Mouse (Mus musculus) gastrocnemius, postnatal 4 days (tissue): ENCODE measurements around the gene Capn2. TPM values are rescaled to one million over a fixed set of nuclear protein-coding genes. Genes with fewer than 3 reads are reported as not detected.
A peak's percentile ranks its signal among the peaks of the same experiment; 100 is the strongest.

ENCODE experiments used
- DNase-seq, 2 experiments: peaks; one replicate each; pipeline ENCODE4 v3.0.0; 2021 to 2022; ENCODE audit warnings: low spot score in 2 of 2, mixed read lengths in 2 of 2
- total RNA-seq, 2 experiments: library from RNA; stranded (reverse); gene quantifications; 2 replicates each; pipeline ENCODE4 v1.2.3; 2021

Capn2 gene
- total RNA-seq, 2 experiments from 2014 or later: 103 to 106 TPM

DNA sequence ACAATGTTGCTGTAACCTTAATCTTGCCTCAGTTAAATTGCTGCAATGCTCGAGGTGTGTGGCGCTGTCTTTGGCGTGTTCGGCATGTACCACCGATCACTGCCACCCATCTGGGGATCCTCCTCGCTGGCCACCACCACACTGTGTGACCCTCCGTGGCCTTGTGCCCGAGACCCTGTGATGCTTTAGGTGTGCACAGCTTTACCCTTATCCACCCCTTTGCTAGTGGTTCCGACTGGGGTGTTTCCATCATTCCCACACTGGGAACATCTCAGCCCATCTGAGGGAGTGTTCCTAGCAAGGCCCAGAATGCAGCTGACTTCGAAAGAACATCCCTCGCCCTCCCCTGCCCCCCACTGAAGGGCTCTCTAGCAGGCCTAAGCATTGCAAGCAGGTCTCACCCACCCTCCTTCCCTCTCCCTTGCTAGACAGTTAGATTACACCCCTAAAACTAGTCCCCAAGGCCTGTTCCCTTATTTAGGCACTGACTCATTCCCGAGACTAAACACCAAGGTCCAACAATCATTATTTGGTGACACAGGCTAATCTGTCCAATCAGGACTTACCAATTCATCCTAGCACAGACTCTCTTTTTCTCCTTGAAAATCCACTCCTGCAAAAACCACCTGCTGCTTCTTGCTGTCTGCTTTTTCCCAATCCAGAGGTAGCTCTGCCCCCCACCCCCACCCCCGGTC lies 14.1 kb downstream of the Capn2 start:
- DNase-seq: no peak

DNA sequence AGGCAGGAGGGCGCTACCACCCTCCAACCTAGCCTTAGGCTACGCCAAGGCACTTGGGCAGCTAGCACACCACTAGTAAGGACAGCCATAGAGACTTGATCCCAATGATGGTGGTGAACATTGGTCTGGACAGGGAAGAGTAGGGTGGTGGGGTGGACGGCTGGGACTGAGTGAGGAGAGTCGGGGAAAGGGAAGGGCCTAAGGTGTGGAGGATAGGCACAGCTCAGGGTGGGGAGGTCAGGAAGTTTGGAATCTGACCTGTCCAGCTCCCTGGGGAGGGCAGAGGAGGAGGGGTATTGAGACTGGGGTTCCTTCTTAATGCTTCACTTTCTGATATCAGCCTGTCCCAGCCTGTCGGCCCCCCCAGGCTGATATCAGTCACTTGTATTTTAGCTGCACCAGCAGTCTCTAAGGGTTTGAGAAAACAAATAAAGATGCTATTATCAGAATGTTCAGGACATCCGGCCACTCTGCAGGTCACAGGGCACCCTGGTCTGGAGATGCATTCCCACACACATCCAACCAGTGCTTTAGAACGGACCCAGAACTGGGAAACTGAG lies 14.8 kb downstream of the Capn2 start:
- no peak for DNase-seq

DNA sequence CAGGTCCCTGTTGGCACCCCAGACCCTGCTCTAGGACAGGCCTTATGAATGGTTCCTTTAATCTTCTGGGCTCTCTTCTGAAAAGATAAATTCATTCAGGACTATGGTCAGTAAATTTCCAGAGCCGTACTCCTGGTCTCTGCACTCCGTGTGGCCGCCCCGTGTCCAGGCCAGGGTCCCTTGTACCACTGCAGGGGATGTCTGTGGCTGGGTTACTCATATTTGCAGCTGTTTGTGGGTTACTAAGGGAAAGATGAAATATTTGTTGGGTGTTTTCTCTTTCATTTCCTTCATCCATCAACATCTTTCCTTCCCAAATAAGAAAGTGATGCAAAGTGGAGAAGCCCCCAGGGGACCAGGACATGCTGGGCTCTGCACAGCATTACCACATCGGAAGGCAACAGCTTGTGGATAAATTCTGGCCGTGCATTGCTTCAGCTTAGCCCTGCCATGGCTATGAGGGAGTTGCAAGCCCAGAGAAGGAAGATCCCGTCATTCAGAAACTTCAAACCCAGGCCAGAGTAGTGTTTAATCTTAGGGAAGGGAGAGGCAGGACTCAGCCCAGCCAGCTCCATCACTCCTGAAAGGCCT lies 15.5 kb downstream of the Capn2 start:
- no peak for DNase-seq

DNA sequence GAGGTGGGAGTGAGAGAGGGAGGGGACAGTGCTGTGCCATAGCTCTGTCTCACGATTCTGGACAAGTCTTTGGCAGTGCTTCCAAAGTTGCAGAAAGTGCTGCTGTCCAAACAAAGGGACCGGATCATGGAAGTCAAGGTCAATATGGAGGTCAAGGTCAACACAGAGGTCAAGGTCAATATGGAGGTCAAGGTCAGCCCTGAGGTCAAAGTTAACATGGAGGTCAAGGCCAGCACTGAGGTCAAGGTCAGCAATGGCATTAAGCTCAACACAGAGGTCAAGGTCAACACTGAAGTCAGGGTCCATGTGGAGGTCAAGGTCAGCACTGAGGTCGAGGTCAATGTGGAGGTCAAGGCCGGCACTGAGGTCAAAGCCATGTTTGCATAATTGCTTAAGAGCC lies 16.6 kb downstream of the Capn2 start:
- no peak for DNase-seq

DNA sequence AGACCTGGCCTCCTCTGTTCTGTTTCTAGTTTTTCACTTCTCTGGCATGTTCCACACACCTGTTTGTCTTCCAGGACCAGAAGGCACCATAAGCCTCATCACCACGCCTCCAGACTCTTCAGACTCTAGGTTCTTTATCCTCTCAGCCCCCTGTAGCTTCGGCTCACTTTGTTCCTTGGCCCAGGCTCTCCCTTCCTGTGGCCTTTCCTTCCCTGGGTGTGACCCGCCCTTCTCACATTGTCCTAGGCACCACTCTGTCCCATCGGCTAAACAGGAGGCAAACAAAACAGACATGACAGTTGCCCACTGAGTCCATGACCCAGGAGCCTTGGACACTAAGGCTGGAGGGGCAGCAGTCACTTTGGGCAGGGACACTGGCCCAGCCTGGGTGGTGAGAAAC lies 17.2 kb downstream of the Capn2 start:
- DNase-seq: no peak

DNA sequence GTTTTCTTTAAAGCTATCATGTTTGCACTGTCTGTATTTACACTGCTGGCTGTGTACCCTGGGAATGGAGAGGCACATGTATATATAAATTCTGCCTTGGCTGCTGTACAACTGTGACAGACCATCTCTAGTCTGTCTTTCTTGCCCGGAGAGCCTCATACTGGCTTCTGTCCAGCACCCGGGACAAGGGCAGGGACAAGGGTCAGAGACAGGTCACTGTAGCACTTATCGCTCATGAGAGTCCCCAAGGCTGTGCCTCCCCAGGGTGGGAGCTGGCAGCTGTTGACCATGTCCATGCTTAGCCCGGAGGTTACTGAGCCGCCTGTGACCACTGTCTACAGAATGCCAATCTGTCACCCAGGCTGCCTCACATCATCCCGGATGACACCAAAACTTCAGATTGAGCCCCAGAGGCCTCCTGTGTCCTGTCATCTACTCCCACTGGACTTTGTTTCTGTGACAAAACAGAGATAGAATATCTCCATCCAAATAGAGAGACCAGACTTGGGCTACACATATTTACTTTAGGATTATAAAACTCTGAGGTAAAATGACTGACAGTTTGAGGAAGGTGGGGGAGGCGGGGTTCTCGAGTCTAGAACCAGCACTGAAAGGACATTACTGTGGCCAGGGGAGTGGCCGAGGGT lies 17.8 kb downstream of the Capn2 start:
- DNase-seq: no peak

DNA sequence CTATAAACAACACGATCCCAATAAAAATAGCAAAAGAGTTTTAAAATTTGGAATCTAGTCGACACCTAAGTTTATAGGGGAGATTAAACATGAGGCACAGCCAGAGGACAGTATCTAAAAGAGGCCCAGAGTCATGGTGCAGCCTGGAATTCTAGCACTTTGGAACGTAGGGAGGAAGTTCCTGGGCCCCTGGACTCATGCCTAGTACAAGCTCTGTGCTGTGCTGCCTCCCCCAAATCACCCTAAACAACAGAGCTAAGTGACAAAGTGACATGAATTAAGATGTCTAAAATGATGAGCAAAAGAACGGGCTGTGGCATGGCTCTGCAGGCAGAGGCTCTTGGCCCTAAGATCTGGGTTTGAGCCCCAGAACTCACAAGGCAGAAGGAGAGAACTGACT lies 19.7 kb downstream of the Capn2 start:
- no peak for DNase-seq

DNA sequence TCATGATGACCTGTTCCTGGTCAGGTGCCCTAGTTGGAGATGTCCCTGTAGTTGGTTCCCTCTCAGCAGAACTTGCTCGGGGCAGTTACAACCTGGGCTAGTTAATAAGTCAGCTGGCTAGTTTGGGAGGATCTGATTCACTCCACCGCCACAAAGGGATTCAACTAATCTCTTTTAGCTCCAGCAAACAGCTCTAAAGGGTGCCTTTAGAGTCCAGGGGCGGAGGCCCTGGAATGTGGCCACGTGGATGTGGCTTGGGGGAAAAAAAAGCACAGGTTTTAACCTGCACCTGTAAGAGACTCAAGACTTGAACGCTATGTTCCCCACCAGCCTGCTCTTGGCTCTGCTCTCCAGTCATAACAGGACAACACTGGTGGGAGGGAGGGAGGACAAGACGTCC lies 20.7 kb downstream of the Capn2 start:
- DNase-seq: no peak

DNA sequence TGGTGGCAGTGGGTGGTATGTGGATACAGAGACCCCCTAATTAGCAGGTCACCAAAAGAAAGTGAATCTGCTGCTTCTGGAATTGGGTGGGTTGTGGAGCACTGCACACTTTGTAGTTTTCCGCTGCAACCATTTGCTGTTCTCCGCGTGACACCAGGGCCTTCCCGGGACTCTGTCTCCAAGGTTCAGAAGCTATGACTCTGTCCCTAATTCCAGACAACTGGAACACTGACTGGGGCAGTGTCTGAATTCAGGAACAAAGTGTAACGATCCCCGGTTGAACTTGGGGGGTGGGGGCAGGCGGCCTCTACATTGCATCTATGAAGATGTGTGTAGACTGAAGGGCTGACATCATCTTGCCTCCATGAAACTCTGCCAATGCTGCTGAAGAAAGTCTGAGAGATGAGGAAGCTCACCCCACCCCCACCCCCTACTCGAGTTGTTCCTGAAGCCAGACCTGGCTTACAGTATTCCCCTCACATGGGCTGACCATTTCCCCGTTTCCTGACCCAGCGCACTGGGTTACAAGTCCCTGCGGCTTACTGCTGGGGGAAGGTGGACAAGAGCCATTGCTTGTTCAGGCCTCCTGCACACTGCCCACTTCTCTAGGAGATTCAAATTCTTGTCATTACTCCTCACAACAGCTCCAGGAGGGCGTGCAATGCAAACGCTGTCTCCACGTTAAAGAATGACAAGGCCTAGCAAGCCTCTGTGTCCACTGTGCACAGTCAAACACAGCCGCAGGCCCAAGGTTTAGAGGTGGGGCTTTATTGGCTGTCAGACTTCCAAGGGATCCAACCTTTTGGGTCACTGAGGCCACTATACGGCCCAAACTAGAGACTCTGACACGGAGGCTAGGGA lies 22.9 kb downstream of the Capn2 start:
- no peak for DNase-seq

DNA sequence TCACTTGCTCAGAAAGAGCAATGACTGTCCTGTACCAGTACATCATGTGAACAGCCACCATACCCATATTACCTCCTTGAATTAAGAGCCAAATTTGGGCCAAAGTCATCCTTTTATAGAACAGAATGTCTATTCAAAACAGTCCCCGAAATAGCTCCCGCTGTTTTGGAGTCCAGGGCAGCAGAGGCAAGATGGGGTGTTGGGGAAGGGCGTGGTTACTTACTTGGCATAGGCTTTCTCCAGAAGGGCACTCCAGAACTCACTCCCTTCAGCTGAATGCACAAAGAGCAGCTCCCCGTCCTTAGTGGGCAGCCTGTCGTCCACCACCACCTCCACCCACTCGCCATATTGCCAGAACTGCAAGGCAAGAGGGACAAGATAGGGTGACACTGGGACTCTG lies 25.6 kb downstream of the Capn2 start:
- DNase-seq: no peak

DNA sequence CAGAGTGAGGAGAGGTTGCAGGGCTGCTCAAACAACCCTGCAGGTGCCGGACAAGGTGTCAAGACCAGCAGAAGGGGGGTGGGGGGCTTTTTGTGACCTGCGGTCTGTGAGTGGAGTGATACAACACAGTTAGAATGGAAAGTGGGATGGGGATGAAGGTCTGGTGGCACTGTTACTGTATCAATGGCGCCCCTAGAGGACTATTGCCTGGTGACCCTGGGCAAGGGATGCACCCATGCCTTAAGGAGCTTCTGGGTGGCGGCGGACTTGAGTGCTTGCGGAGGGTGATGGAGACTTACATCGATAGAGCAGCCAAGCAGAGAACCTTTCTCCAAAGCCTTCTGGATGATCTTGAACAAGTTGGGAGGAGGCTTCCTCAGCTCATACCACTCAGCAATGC lies 26.8 kb downstream of the Capn2 start:
- DNase-seq: no peak

DNA sequence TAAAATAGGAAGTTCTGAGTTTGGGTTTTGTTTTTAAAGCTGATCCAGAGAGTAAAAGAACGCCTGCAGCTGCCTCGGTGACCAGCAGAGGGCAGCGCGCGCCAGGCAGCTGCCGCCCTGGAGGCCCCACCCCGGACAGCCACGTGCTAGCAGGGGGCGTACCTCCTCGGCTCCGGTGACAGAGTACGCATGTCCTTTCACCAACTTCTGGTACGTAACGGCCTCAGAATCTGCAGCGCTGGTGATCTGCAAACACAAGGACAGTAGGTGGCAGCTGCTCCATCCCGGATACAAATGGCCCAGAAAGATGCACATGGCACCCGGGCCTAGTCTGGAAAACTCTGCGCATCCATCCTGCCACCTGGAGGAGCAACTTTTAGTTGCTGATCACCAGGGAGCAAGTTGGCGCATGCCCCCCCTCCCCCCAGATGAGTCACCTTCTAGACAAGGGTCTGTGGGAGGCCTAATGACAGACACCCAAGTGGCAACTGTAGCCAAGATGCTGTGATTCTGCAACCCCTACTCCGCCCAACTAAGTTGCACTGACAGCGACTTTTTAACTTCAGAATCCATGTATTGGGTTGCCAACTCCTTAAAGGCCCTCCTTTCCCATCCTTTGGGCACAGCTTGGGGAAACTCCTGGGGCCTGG lies 27.5 kb downstream of the Capn2 start:
- DNase-seq: peak; percentile 90 to 92

DNA sequence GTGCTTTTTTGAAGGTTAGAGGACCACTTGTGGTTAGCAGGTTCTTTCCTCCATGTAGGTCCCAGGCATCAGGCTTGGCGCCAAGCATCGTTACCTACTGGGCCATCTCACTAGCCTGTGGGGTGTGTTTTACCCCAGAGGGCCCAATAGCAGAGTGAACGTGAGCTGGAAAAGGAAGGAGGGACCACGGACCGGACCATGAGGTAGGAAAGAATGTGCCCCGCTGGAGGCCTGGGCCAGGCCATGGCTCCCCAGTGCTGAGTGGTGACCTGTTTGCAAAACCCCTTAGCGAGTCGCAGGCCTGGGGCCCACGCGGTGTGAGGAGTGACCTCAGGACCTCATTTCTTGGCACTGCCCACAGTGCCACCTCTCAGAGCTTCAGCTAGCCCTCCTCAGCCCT lies 28.9 kb downstream of the Capn2 start:
- no peak for DNase-seq

DNA sequence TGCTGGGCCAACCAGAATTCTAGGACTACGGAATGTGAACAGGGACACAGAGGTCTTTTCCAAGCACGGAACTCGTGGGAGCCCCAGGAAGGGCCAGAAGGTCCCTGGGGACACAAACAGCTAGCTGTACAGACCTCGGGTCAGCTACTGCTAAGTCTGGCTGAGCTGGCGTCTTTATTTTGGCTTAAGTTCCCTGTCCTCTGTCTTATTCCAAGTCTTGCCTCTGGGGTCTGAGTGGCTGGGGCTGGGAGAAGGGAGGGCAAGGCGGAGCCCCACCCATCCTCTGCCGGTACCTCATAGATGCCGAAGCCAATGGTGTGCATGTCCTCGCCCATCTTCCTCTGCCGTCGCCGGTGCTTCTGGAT lies 33.5 kb downstream of the Capn2 start:
- no peak for DNase-seq

DNA sequence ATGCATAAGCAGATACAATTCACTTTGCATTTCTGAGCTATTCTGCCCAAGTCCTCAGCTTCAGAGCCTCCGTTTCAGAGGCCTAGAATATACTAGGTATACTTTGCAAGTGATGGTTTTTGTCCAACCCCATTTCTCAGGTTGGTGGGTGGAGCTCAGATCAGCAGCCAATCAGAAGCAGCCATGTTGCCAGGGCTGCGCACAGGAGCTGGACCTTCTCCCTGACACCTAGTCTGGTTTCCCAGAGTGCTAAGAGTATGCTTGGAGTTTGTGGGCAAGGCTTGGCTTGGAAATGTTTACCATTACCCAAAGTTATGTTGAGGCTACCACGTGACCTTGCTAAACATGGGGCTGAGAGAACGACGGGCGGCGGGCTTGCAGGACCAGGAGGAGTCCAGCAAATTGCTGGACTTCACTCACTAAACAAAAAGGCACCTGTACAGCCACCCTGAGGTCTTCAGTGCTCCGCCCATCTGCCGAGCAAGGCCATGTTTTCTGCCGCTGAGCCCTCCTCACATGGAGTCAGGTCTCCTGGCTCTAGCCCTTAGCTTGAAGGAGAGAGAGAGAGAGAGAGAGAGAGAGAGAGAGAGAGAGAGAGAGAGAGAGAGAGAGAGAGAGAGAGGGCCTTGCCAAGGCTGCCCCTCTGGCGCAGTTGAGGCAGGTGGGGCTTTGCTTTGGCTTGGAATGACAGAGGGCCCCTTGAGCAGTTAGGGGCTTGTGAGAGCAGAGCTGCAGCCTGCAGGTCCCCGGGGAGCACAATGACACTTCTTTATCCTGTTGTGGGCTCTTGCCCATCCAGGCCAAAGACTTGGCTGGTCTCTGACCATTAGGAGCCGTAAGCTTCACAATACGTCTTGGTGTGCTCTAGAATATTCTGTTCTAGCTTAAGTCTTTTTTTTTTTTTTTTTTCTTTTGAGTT lies 34.2 kb downstream of the Capn2 start:
- DNase-seq: no peak

DNA sequence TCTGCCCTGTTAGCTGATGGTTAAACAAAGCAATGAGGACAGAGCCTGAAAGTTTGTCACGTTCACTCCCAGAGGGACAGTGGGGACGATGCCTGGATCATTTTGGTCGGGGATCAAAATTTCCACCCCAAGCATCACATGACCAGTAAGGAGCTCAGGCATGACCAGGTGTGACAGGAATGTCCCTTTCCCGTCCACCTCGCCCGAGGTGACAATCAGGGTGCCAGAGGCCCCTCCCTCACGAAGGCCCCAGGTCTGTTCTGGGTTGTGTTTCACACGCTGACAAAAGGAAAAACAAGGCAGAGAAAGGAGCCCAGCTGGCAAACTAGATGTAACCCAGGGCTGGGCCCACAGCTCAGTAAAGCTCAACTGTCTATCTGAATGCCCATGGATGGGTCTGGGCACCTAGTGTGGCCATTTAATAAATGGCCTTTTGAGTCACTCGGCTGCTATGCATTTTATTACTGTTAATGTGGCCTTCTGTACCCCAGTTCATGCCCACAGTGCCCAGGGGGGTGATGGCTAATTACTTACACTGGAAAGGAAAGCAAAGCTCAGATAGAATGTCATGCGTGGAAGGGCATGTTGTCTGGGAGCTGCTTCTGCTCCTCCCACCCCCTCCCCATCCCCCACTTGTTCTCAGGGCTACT lies 35.6 kb downstream of the Capn2 start:
- no peak for DNase-seq

DNA sequence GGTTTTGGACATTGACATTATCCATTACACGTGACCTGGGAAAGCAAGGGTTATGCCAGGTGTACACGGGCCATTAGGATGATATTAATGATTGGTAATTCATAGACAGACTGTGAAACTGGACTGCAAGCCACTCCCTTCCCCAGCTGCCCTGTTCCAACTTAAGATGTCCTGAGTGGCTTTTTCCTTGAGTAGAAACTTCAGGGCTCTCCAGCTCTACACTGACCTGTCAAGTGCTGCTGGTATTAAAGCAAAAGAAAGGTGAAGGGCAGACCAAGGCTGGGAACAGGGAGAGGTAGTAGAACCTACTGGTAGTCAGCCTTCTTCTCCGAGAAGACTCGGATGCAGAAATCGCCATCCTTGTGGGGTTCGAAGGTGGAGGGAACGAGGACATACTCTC lies 36.3 kb downstream of the Capn2 start:
- no peak for DNase-seq

DNA sequence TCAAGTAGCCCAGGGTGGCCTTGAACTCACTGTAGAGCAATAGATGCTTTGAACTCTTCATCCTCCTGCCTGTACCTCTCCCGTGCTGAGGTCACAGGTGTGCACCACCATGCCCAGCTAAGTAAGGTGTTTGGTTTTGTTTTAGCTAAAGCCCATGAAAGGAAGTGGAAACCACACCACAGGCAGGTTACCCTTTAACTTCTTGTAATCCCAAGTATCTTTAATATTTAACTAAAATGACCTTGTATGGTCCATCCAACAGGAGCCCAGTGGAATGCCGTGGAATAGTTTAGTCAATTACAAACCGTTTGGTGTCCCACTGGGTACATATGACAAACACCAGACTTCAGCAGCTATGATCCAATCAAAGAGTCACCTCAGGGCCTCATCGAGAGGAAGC lies 38.5 kb downstream of the Capn2 start:
- no peak for DNase-seq

DNA sequence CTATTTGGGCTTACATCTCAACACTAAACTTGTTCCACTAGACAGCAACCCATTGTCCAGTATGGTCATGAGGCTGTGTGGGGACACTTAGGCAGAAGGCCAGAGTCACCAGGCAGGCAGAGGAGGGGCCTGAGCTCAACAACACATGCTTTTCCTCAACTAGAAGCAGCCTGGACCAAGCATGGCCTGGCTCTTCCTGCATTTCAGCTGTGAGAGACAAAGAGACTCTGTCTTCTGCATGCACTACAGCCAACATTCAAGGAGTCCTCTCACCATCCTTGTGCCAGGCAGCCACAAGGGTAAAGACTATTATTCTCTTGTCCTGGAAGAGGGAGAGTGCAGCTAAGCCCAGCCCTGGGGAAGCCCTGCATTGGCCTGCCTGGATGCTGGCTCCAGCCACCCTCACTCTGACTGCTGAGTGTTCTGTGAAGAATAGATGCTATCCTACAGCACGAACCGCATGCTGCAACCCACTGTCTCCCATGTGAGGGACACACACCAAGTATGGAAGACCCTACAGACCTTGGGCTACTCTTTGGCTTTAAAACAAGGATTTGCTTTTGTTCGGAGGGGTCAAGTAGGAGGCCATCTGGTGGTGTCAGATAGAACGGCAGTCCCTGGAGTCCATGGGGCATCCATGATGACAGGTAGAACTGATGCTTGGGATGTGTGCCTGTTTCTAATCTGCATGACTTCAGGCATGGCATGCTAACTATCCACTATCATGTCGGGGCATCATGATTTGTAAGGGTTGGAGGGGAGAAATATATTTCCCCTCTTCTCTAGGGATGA lies 42.2 kb downstream of the Capn2 start:
- DNase-seq: no peak
